Mouse (Mus musculus): ENCODE data around the gene Grm4. TPM values are rescaled to one million over a fixed set of nuclear protein-coding genes. Genes with fewer than 3 reads are reported as not detected.

Grm4 gene
- polyA plus RNA-seq (2015; fragmentation: Illumina TruSeq; extraction: RNeasy Lipid Tissue Mini Kit (QIAGEN cat#74804); ENCODE audit: low read depth, low replicate concordance): 17.6 TPM

GRCm38 (mm10) chr17:27521303-27521702 is at the start of gene Grm4:
Grm4 (minus strand) TSS chr17:27521403.

DNA sequence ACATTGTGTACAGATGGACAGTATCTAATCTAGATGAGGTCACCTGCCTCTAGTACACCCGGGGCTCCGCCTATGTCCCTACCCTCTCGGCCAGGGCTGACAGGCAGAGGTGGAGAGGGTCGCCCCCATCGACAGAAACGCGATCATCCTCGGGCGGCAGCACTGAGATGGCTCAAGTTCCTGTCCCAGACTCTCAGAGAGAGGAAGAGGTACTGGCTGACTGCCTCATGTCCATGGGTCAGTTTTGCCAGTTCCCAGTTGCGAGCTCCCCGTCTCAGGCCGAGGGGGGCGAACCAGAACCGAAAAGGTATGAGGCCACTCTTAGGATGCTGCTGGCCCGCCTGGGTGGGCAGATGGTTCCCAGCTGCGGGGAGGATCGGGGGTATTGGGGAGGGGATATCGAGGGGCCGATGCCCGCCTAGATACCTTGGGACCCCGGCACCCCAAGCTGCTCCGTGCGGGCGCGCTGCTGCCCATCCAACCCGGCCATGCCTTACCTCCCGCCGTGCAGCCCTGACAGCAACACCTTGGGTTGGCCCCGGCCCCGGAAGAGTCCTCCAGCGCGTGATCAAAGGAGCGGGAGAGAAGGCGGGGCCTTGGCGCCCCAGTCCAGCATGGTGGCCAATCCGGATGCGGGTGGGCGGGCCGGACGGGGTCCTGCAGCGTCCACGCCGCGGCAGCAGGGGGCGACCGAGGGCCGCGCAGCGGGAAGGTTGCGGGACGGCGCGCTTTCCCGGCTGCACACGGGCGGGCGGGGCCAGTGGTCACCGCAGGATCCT is 44.1 kb upstream of the Grm4 start, which contains the start of gene AI413582:
AI413582 (minus strand) TSS at position 594 of the 779 bp plus-strand sequence.

DNA sequence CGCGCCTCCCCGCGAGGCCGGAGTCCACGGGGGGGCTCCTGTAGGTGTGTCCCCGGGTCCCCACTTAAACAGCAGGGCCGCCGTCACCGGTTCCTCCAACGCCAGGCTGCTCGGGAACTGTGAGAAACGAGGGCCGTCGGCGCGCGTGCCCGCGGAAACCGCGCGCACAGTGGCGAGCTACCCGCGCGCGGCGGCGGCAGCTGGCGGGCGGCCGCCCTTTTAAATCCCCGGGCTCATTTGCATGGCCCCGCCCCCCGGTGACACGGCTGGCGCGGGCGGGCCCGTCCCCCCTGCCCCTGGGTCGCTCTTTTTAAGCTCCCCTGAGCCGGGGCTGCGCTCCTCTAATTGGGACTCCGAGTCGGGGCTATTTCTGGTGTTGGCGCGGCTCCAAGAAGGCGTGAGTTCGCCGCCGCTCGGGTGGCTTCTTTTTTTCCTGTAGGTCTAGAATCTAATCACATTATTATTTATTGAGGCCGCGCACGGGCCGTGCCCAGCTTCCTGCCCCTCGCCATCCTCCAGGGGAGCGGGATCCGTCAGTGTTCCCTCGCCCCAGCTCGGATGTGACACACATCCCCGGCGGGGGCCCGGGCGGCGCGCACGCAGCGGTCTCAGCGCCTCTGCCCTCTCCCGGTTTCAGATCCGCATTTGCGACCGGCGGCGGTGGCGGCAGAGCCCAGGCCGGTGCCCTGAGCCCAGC is 35.3 kb upstream of the Grm4 start, which contains the start of gene Hmga1:
Hmga1 (plus strand) TSS at position 183 of the 697 bp plus-strand sequence.

Other genes starting within 250 kb of the Grm4 start
- gene Hmga1, start 35.1 kb upstream of the Grm4 start, polyA plus RNA-seq (2015; fragmentation: Illumina TruSeq; extraction: RNeasy Lipid Tissue Mini Kit (QIAGEN cat#74804); ENCODE audit: low read depth, low replicate concordance): 93.2 TPM
- 131 TPM for gene AI413582, start 44.4 kb upstream of the Grm4 start, polyA plus RNA-seq (2015; fragmentation: Illumina TruSeq; extraction: RNeasy Lipid Tissue Mini Kit (QIAGEN cat#74804); ENCODE audit: low read depth, low replicate concordance)
- gene Nudt3, start 102.1 kb upstream of the Grm4 start, polyA plus RNA-seq (2015; fragmentation: Illumina TruSeq; extraction: RNeasy Lipid Tissue Mini Kit (QIAGEN cat#74804); ENCODE audit: low read depth, low replicate concordance): 405 TPM
- not detected for gene RPS10-NUDT3, start 113.8 kb upstream of the Grm4 start, polyA plus RNA-seq (2015; fragmentation: Illumina TruSeq; extraction: RNeasy Lipid Tissue Mini Kit (QIAGEN cat#74804); ENCODE audit: low read depth, low replicate concordance)
- 1,074 TPM for gene Rps10, start 115.3 kb upstream of the Grm4 start, polyA plus RNA-seq (2015; fragmentation: Illumina TruSeq; extraction: RNeasy Lipid Tissue Mini Kit (QIAGEN cat#74804); ENCODE audit: low read depth, low replicate concordance)
- 247 TPM for gene Pacsin1, start 134.1 kb upstream of the Grm4 start, polyA plus RNA-seq (2015; fragmentation: Illumina TruSeq; extraction: RNeasy Lipid Tissue Mini Kit (QIAGEN cat#74804); ENCODE audit: low read depth, low replicate concordance)
- 0.48 TPM for gene Spdef, start 207.6 kb upstream of the Grm4 start, polyA plus RNA-seq (2015; fragmentation: Illumina TruSeq; extraction: RNeasy Lipid Tissue Mini Kit (QIAGEN cat#74804); ENCODE audit: low read depth, low replicate concordance)